Mouse (Mus musculus): ENCODE results near the gene Shank2. TPM values are rescaled to one million over a fixed set of nuclear protein-coding genes. Genes with fewer than 3 reads are reported as not detected.

Gene Shank2
- polyA plus RNA-seq, 1 experiment from 2014 or later, result 0.63 TPM

DNA sequence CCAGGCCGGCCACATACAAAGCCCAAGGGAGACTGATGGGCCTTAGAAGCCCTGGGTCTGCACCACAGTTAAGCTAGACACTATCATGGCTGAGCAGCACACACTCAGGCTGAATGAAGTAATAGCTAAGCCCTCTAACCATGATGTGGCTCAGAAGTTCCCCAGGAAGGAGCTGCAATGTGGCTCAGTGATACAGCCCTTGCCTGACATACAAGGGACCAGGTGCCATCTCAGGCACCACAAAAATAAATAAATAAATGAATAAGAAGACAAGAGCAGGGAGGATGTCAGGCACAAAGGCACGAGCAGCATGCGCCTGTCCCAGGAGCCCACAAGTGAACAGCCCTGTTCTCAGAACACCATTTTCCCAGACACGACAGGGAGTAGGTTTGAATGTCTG, 440.2 kb downstream of the Shank2 start:
- Histone ChIP-seq H3K9ac (ENCODE audit: low read depth, low read length) (no peak overlapping the region), H3K27ac (ENCODE audit: low read length) (no peak overlapping the region), H3K36me3 (ENCODE audit: control insufficient read depth, insufficient read depth) (peaks cover 11% of the 10 kb centered on the region), H3K9me3 (replicated peaks; ENCODE audit: control insufficient read depth, low read length) (no peaks in the 10 kb centered on the region), H3K4me3 (ENCODE audit: low read depth, low read length) (no peak overlapping the region), H3K4me1 (ENCODE audit: control insufficient read depth, low read depth, low read length) (no peaks in the 10 kb centered on the region), H3K27me3 (ENCODE audit: control insufficient read depth, insufficient read depth, low read depth, low read length) (no peaks in the 10 kb centered on the region), H3K4me2 (ENCODE audit: low read depth, low read length) (no peak overlapping the region)
- no peak for ATAC-seq (ENCODE audit: low read depth)
- 69% methylated on average over 4 of the region's 4 CpGs for WGBS (ENCODE audit: insufficient replicate concordance)

DNA sequence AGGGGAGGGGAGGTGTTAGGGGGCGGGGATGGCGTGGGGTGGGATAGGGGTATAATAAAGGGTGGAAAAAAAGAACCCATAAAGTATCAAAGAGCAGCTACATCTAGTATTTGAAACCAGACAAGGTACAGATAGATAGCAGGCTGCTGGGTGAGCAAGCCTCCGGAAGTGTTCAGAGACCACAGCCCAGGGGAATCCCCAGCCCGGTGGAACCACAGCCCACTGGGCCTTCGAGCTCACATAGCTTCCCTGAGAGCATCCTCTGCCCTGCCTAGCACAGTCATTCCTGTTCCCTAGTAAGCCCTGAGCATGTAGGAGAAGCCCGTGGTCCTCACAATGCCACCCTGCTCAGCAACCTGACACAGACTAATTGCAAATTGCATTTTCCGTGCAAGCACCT, 443.1 kb downstream of the Shank2 start:
- Histone ChIP-seq H3K9me3 (replicated peaks; ENCODE audit: control insufficient read depth, low read length) (no peaks in the 10 kb centered on the region), H3K4me2 (ENCODE audit: low read depth, low read length) (no peak overlapping the region), H3K27me3 (ENCODE audit: control insufficient read depth, insufficient read depth, low read depth, low read length) (no peaks in the 10 kb centered on the region), H3K4me1 (ENCODE audit: control insufficient read depth, low read depth, low read length) (no peaks in the 10 kb centered on the region), H3K36me3 (ENCODE audit: control insufficient read depth, insufficient read depth) (peaks cover 8% of the 10 kb centered on the region), H3K27ac (ENCODE audit: low read length) (no peak overlapping the region), H3K9ac (ENCODE audit: low read depth, low read length) (no peak overlapping the region), H3K4me3 (ENCODE audit: low read depth, low read length) (no peak overlapping the region)
- WGBS (ENCODE audit: insufficient replicate concordance), result 50% methylated on average over 7 of the region's 7 CpGs
- ATAC-seq (ENCODE audit: low read depth), result no peak

DNA sequence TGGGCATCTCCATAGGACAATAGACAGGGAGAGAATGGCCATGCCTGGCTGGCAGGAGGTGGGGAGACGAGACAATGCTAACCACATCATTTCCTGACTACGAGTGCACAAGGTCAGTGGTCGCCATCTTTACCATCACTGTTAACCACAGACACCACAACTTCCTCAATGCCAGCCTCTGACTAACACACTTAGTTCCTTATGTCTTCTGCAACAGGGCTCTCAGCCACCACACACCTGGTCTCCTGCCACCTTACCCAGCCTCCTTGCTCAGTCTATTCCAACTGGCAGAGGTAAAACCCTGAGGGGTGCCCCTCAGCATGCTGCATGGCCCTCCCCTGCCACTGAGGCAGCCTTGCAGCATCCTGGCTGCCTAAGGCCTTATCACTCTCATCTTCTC, 445.4 kb downstream of the Shank2 start:
- H3K36me3 ChIP-seq (ENCODE audit: control insufficient read depth, insufficient read depth), result peaks cover 6% of the 10 kb centered on the region
- H3K4me1 ChIP-seq (ENCODE audit: control insufficient read depth, low read depth, low read length), result no peaks in the 10 kb centered on the region
- no peaks in the 10 kb centered on the region for H3K27me3 ChIP-seq (ENCODE audit: control insufficient read depth, insufficient read depth, low read depth, low read length)
- H3K27ac ChIP-seq (ENCODE audit: low read length), result no peak overlapping the region
- no peak overlapping the region for H3K4me3 ChIP-seq (ENCODE audit: low read depth, low read length)
- peak; percentile 11; the same call in 1 of the 2 replicates for ATAC-seq (ENCODE audit: low read depth)
- H3K4me2 ChIP-seq (ENCODE audit: low read depth, low read length), result no peak overlapping the region
- WGBS (ENCODE audit: insufficient replicate concordance), result 27% methylated on average over 3 of the region's 3 CpGs
- H3K9me3 ChIP-seq (replicated peaks; ENCODE audit: control insufficient read depth, low read length), result no peaks in the 10 kb centered on the region
- no peak overlapping the region for H3K9ac ChIP-seq (ENCODE audit: low read depth, low read length)

DNA sequence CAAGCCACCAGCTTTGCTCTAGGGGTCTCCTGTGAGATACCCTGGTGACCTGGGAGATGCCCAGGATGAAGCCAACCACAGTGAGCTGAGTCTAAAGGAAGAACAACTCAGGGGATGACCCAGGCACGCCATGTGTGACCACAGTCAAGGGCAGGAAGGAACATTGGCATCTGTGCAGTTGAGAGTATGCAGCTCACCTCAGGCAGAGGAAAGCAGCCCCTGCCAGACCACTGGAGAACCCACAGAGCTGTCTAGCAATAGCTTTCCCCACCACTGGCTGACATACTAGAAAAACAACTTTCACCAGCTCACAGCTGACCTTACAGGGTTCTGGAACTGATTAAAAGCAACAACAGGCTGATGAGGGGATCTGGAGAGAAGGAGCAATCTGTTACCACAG, 446.5 kb downstream of the Shank2 start:
- Histone ChIP-seq H3K4me2 (ENCODE audit: low read depth, low read length) (no peak overlapping the region), H3K27ac (ENCODE audit: low read length) (no peak overlapping the region), H3K4me1 (ENCODE audit: control insufficient read depth, low read depth, low read length) (no peaks in the 10 kb centered on the region), H3K36me3 (ENCODE audit: control insufficient read depth, insufficient read depth) (peaks cover 8% of the 10 kb centered on the region), H3K9me3 (replicated peaks; ENCODE audit: control insufficient read depth, low read length) (no peaks in the 10 kb centered on the region), H3K9ac (ENCODE audit: low read depth, low read length) (no peak overlapping the region), H3K4me3 (ENCODE audit: low read depth, low read length) (no peak overlapping the region), H3K27me3 (ENCODE audit: control insufficient read depth, insufficient read depth, low read depth, low read length) (no peaks in the 10 kb centered on the region)
- ATAC-seq (ENCODE audit: low read depth), result no peak
- WGBS (ENCODE audit: insufficient replicate concordance), result 54% methylated on average over 1 of the region's 1 CpGs

DNA sequence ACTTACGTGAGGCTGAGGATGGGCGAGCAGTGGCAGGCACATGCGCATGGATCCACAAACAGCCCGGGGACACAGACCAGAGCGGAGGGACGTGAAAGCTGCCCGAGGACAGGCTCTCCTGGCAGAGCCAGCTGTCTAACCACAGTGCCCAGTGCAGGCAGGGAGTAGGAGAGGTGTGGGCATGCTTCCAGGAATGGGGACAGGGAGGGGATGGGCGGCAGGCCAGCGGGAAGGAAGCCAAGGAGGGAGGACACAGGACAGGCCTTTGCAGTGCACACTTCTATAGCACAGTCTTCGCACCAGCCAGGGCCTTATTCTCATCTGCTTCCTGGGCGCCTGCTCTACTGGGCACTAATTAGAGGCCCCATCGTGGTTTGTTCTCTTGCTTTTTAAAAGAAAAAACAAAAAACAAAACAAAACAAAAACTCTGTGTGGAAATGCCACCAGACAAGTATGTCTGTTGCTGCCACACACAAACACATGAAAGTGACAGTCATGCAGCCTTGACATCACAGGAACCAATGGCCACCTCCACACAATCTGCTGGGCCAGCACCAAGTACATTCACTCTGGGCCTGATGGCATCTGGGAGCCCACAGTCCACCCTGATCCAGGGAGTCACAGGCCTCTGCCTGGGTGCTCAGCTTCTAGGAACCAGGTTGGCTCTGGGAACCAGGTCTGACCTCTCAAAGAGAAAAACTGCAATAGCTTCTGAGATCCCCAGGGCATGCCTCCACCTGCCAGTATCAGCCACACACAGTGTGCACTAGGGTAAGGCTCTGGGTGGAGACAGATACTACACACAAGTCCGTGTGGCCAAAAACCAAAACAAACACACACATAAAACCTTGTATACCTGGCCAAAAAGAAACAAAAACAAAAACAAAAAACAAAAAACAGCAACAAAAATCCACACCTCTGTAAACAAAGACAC, 448.2 kb downstream of the Shank2 start:
- Histone ChIP-seq H3K9me3 (replicated peaks; ENCODE audit: control insufficient read depth, low read length) (no peaks in the 10 kb centered on the region), H3K9ac (ENCODE audit: low read depth, low read length) (no peak overlapping the region), H3K27me3 (ENCODE audit: control insufficient read depth, insufficient read depth, low read depth, low read length) (no peaks in the 10 kb centered on the region), H3K4me2 (ENCODE audit: low read depth, low read length) (no peak overlapping the region), H3K36me3 (ENCODE audit: control insufficient read depth, insufficient read depth) (peaks cover 8% of the 10 kb centered on the region), H3K4me3 (ENCODE audit: low read depth, low read length) (no peak overlapping the region), H3K27ac (ENCODE audit: low read length) (no peak overlapping the region), H3K4me1 (ENCODE audit: control insufficient read depth, low read depth, low read length) (no peaks in the 10 kb centered on the region)
- 83% methylated on average over 13 of the region's 13 CpGs for WGBS (ENCODE audit: insufficient replicate concordance)
- ATAC-seq (ENCODE audit: low read depth), result no peak

DNA sequence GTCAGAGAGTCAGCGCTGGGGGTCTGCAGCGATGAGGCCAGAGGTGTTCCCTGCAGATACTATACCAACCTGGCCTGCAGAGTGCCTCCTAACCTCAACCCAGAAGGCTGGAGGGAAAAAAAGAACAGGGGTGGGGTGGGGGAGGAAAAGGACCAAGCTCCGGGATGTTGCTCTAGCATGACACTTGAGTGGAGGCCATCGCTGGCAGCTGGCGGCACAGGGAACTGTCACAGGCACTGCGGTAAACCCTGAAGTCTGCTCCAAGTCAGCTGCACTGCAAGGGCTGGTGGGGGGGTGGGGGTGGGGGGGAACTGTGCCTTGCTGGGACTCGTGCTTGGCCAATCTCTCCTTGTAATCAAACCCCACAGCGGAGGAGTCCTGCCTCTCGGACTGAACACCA, 448.9 kb downstream of the Shank2 start:
- WGBS (ENCODE audit: insufficient replicate concordance), result 75% methylated on average over 9 of the region's 9 CpGs
- H3K9ac ChIP-seq (ENCODE audit: low read depth, low read length), result no peak overlapping the region
- no peak for ATAC-seq (ENCODE audit: low read depth)
- no peak overlapping the region for H3K4me2 ChIP-seq (ENCODE audit: low read depth, low read length)
- no peaks in the 10 kb centered on the region for H3K9me3 ChIP-seq (replicated peaks; ENCODE audit: control insufficient read depth, low read length)
- no peak overlapping the region for H3K4me3 ChIP-seq (ENCODE audit: low read depth, low read length)
- H3K4me1 ChIP-seq (ENCODE audit: control insufficient read depth, low read depth, low read length), result no peaks in the 10 kb centered on the region
- peaks cover 8% of the 10 kb centered on the region for H3K36me3 ChIP-seq (ENCODE audit: control insufficient read depth, insufficient read depth)
- no peak overlapping the region for H3K27ac ChIP-seq (ENCODE audit: low read length)
- no peaks in the 10 kb centered on the region for H3K27me3 ChIP-seq (ENCODE audit: control insufficient read depth, insufficient read depth, low read depth, low read length)

DNA sequence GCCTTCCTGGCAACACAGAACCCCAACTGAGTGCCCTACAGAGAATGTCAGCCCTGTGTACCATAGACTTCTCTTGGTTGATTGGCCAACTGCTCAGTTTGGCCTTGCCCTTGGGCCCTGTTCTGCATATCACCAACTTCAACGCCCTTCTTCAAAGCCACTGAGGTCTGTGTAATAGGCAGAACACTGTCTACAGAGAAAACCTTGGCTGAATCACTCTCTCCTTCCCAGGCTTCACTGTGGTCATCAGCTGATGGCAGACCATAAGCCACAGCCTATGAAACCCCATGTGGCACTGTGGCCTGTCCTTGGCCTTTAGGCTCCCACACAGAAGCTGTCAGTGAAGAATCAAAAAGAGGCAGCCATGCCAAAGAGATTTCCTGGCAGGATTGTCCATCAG, 457.2 kb downstream of the Shank2 start:
- no peaks in the 10 kb centered on the region for H3K9me3 ChIP-seq (replicated peaks; ENCODE audit: control insufficient read depth, low read length)
- H3K4me2 ChIP-seq (ENCODE audit: low read depth, low read length), result no peak overlapping the region
- peaks cover 12% of the 10 kb centered on the region for H3K36me3 ChIP-seq (ENCODE audit: control insufficient read depth, insufficient read depth)
- H3K27ac ChIP-seq (ENCODE audit: low read length), result no peak overlapping the region
- no peaks in the 10 kb centered on the region for H3K27me3 ChIP-seq (ENCODE audit: control insufficient read depth, insufficient read depth, low read depth, low read length)
- no peak overlapping the region for H3K9ac ChIP-seq (ENCODE audit: low read depth, low read length)
- no peak overlapping the region for H3K4me3 ChIP-seq (ENCODE audit: low read depth, low read length)
- no peak for ATAC-seq (ENCODE audit: low read depth)
- no peaks in the 10 kb centered on the region for H3K4me1 ChIP-seq (ENCODE audit: control insufficient read depth, low read depth, low read length)
- WGBS (ENCODE audit: insufficient replicate concordance), result 63% methylated on average over 1 of the region's 1 CpGs

DNA sequence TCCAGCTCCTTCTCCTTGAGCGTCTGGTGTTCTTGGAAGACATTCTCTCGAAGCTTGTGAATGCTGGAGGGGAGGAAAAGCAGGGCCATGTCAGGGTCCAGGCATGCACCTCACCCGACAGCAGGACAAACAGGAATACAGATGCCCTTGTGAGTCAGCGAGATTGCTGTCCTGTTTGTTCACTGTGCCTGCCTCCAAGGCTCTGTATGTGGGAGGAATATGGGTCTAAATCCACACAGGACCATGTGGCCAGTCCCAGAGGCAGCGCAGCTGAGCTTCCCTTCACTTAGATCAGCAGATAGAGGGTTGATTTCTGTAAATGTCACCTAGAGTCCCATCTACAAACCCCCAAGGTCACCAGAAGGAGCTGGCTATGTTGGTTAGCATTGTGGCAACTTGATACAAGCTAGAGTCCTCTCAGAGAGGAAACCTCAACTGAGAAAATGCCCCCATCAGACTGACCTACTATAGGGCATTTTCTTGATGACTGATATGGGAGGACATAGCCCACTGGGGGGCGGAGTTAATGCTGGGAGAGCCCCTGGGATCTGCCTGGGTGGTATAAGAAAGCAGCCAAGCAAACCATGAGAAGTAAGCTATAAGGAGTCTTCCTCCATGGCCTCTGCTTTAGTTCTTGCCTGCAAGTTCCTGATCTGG, 459.6 kb downstream of the Shank2 start:
- Histone ChIP-seq H3K4me2 (ENCODE audit: low read depth, low read length) (no peak overlapping the region), H3K27me3 (ENCODE audit: control insufficient read depth, insufficient read depth, low read depth, low read length) (no peaks in the 10 kb centered on the region), H3K36me3 (ENCODE audit: control insufficient read depth, insufficient read depth) (peaks cover 9% of the 10 kb centered on the region), H3K4me3 (ENCODE audit: low read depth, low read length) (no peak overlapping the region), H3K4me1 (ENCODE audit: control insufficient read depth, low read depth, low read length) (no peaks in the 10 kb centered on the region), H3K9ac (ENCODE audit: low read depth, low read length) (no peak overlapping the region), H3K9me3 (replicated peaks; ENCODE audit: control insufficient read depth, low read length) (no peaks in the 10 kb centered on the region), H3K27ac (ENCODE audit: low read length) (no peak overlapping the region)
- WGBS (ENCODE audit: insufficient replicate concordance), result 66% methylated on average over 6 of the region's 6 CpGs
- no peak for ATAC-seq (ENCODE audit: low read depth)

DNA sequence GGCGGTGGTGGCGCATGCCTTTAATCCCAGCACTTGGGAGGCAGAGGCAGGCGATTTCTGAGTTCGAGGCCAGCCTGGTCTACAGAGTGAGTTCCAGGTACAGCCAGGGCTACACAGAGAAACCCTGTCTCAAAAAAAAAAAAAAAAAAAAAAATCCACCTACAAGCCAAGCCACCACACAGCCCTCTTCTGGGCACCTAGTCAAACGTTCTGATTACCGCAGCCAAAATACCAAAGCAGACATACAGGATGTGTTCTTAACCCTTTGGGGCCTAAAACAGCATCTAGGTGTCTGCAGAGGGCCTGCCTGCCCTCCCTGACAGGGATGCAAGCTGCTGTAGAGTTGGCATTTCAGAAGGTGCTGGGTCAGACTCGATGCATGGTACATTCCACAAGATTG, 460.8 kb downstream of the Shank2 start:
- Histone ChIP-seq H3K4me2 (ENCODE audit: low read depth, low read length) (no peak overlapping the region), H3K9ac (ENCODE audit: low read depth, low read length) (no peak overlapping the region), H3K4me3 (ENCODE audit: low read depth, low read length) (no peak overlapping the region), H3K36me3 (ENCODE audit: control insufficient read depth, insufficient read depth) (peaks cover 9% of the 10 kb centered on the region), H3K27ac (ENCODE audit: low read length) (no peak overlapping the region), H3K9me3 (replicated peaks; ENCODE audit: control insufficient read depth, low read length) (no peaks in the 10 kb centered on the region), H3K27me3 (ENCODE audit: control insufficient read depth, insufficient read depth, low read depth, low read length) (no peaks in the 10 kb centered on the region), H3K4me1 (ENCODE audit: control insufficient read depth, low read depth, low read length) (no peaks in the 10 kb centered on the region)
- ATAC-seq (ENCODE audit: low read depth), result no peak
- 78% methylated on average over 7 of the region's 7 CpGs for WGBS (ENCODE audit: insufficient replicate concordance)

Data from liver, embryonic 16.5 days (tissue).